Mouse (Mus musculus) neural tube, embryonic 12.5 days (tissue): ENCODE measurements around the gene Ush1g. TPM values are rescaled to one million over a fixed set of nuclear protein-coding genes. Genes with fewer than 3 reads are reported as not detected.

Experiments
- polyA plus RNA-seq: library from polyadenylated mRNA; unstranded; fragments of >200 nt; fragmentation: Nextera tagmentation; extraction: Ambion mirVana; gene quantifications from 2 replicates; pipeline ENCODE4 v1.2.1, GENCODE M21; 2016

Gene Ush1g
- polyA plus RNA-seq, 1 experiment from 2014 or later: 0.28 TPM

Other genes starting within 250 kb of the Ush1g start
- gene Rab37, start 230.6 kb downstream of the Ush1g start, polyA plus RNA-seq: 2.0 and 3.5 TPM in 2 replicates
- gene Cd300lf, start 188.0 kb downstream of the Ush1g start, polyA plus RNA-seq: 0.61 TPM in 1 of 2 replicates, not detected in the other
- gene Slc9a3r1, start 158.7 kb downstream of the Ush1g start, polyA plus RNA-seq: 36.7 and 41.1 TPM in 2 replicates
- gene Tmem104, start 134.6 kb downstream of the Ush1g start, polyA plus RNA-seq: 8.6 and 9.7 TPM in 2 replicates
- 19.7 and 20.3 TPM in 2 replicates for gene Nat9, start 134.2 kb downstream of the Ush1g start, polyA plus RNA-seq
- gene Grin2c, start 54.8 kb downstream of the Ush1g start, polyA plus RNA-seq: 0.96 and 1.0 TPM in 2 replicates
- gene Fdxr, start 45.0 kb downstream of the Ush1g start, polyA plus RNA-seq: 16.4 and 18.9 TPM in 2 replicates
- 0.34 and 0.46 TPM in 2 replicates for gene Fads6, start 24.4 kb downstream of the Ush1g start, polyA plus RNA-seq
- not detected in 2 replicates for gene Otop2, start 14.9 kb downstream of the Ush1g start, polyA plus RNA-seq
- 0.55 and 0.59 TPM in 2 replicates for gene Otop3, start 12.7 kb upstream of the Ush1g start, polyA plus RNA-seq
- 28.9 and 30.3 TPM in 2 replicates for gene Hid1, start 45.7 kb upstream of the Ush1g start, polyA plus RNA-seq
- 30.0 and 30.1 TPM in 2 replicates for gene Cdr2l, start 59.9 kb upstream of the Ush1g start, polyA plus RNA-seq
- 193 and 199 TPM in 2 replicates for gene Mrpl58, start 81.7 kb upstream of the Ush1g start, polyA plus RNA-seq
- 890 and 895 TPM in 2 replicates for gene Atp5h, start 97.9 kb upstream of the Ush1g start, polyA plus RNA-seq
- gene Kctd2, start 98.1 kb upstream of the Ush1g start, polyA plus RNA-seq: 29.7 and 29.9 TPM in 2 replicates
- gene Trim80, start 118.5 kb upstream of the Ush1g start, polyA plus RNA-seq: not detected in 2 replicates
- 0.09 and 0.14 TPM in 2 replicates for gene Slc16a5, start 140.4 kb upstream of the Ush1g start, polyA plus RNA-seq
- gene Armc7, start 153.6 kb upstream of the Ush1g start, polyA plus RNA-seq: 12.9 and 13.1 TPM in 2 replicates
- 84.8 and 87.1 TPM in 2 replicates for gene Nt5c, start 169.8 kb upstream of the Ush1g start, polyA plus RNA-seq
- gene Jpt1, start 192.3 kb upstream of the Ush1g start, polyA plus RNA-seq: 999 and 1,042 TPM in 2 replicates
- gene Sumo2, start 214.2 kb upstream of the Ush1g start, polyA plus RNA-seq: 1,184 and 1,219 TPM in 2 replicates
- gene Nup85, start 242.4 kb upstream of the Ush1g start, polyA plus RNA-seq: 141 and 143 TPM in 2 replicates